Mouse (Mus musculus) 3T3-L1 (cell line): ENCODE data around the gene Rasgrf1.
A peak's percentile ranks its signal among the peaks of the same experiment; 100 is the strongest.

Experiments used
- DNase-seq: peaks from one replicate; pipeline ENCODE4 v3.0.0-alpha.2; 2015; ENCODE audit warnings: low read depth, low spot score

The Rasgrf1 gene

DNA sequence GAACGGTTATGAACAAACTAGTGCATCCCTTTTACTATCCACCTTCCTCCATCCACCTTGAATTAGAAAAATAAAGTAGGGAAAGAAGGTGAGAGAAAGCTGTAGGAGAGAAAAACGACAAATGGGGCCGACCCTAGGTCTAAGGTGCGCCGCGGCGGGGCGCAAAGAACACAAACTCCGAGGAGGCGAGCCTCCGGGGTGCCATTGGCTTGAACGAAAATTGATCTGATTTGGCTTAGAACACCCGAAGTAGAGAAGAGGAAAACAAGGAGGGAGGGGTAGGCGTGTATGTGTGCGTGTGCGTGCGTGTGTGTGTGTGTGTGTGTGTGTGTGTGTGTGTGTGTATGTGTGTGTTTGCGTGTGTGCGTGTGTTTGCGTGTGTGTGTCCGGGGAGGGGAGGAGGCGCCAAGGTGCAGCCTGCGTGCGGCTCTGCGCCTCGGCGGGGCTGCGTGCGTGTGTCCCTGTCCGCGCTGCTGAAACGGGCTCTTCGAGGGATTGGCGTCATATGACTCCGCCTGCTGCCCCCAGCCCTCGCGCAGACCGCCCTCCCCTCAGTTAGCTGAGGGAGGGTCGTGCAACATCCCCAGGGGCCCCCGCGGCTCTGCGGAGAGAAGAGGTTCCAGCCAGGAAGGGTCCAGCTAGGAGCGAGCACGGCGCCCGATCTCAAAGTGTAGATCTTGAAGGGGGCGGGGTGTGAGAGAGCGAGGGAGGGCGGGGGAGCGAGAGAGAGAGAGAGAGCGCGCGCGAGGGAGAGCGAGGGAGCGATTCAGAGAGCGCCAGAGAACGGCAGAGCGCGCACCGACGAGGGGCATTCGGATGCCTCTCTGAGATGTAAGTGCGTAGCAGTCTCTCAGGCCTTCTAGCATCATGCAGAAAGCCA is at the start of gene Rasgrf1:
Gene Rasgrf1, plus strand, starts transcription at position 778 of the 880 bp plus-strand sequence.
- DNase-seq: no peak

GRCm38 (mm10) chr9:89860145-89860544 is 49.6 kb upstream of the Rasgrf1 start:
- no peak for DNase-seq

GRCm38 (mm10) chr9:89860584-89860983 is 49.1 kb upstream of the Rasgrf1 start:
- no peak for DNase-seq

DNA sequence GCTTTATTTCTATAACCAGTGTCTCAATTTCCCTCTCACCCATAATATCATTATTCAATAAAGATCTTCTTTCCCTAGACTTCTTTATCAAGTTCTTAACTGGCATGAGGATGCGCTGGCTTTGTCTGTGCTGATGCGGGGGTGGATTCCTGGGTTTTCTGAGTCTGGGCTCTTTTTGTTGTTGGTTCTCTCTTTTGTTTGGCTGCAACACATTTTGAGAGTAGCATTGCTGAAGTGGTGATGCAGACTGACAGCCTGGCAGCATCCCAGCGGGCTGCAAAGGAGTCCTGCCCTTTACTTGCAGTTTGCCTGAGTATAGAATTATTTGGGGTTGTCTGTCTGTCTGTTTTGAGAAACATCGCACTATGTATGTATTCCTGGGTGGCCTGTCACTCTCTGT is 42.6 kb upstream of the Rasgrf1 start:
- DNase-seq: no peak

- no peak for DNase-seq
Measured at GRCm38 (mm10) chr9:89868093-89868729, 41.5 kb upstream of the Rasgrf1 start.

DNA sequence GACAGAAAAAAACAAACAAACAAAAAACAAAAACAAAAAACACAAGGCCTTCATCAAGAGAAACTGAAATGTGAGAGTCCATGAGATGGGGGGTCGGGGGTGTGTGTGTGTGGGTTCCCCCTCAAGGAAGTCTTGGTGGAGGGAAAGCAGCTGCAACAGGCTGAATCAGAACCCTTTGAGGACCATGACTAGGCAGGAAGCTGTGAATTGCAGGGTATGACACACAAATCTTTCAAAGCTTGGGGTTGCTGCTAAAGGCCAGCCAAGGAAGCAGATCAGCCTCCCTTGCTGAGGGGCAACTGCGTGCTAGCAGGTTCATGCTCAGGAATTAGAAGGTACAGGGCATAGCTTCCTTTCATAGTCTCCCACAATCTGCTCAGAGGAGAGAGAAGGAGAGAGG is 40.1 kb upstream of the Rasgrf1 start:
- peak; percentile 51 for DNase-seq

DNA sequence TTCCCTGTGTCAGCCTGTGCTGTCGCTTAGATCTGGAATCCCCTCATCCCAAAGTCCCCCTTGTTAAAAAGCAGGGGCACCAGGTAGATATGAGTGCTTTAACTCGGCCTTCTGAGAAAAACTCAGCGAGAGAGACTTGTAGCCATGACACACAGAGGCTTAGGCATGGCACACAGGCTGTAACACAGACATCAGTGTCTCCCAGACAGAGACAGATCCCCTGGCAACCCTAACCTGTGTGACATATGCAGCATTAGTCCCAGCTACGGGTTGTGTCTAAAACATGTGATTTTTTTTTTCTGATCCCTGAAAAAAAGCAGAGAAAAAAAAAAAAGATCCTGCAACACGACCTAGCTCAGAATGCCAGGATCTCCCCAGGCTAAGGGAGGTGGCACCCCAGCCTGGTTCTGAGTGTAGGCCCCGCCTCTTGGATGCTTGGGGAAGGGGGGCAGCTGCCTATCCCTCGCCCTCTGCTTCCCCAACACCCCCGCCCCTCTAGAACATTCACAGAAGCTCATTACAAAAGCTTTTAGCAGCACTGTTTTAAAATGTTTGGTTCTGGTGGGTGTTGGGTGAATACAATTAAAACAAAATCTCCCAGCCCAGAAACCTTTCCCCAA is 39.1 kb upstream of the Rasgrf1 start:
- DNase-seq: peak; percentile 19

DNA sequence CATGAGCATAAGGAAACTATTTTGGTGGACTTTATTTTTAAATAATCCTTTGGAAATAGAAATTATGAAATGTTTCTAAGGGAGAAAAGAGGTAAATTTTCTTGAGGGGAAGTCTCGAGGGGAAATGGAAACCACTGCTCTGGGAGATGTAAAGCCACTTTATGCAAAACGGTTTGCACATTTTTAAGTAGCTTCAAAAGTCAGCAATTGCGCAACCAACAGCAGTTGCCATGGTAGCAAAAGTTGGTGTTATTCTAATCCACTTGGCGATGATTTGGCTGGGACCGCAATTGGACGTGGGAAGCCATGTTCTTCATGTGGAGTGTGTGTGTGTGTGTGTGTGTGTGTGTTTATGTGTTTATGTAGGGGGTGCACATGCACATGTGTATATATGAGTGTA is 37.6 kb upstream of the Rasgrf1 start:
- DNase-seq: peak; percentile 43

GRCm38 (mm10) chr9:89874434-89874833 is 35.3 kb upstream of the Rasgrf1 start:
- DNase-seq: peak; percentile 94

DNA sequence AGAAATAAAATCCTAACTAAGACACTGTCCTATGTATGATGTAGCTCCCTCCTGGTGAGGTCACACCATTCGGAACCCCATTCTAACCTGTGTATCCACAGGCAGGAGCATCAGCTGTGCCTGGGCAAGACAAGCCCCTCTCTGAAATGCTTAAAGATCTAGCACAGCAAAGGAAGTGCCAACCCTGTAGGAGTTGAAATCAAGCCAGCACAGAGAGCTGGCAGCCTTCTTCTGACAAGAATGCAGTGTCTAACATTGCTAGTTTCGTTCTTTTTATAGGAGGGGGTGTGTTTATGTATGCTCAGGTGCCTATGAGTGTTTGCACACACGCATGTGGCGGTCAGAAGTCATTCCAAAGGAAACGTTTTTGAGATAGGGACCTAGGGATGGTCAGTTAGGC is 34.2 kb upstream of the Rasgrf1 start:
- DNase-seq: no peak

GRCm38 (mm10) chr9:89878471-89879020 is 31.2 kb upstream of the Rasgrf1 start:
- DNase-seq: no peak

GRCm38 (mm10) chr9:89879574-89879973 is 30.1 kb upstream of the Rasgrf1 start:
- DNase-seq: no peak

DNA sequence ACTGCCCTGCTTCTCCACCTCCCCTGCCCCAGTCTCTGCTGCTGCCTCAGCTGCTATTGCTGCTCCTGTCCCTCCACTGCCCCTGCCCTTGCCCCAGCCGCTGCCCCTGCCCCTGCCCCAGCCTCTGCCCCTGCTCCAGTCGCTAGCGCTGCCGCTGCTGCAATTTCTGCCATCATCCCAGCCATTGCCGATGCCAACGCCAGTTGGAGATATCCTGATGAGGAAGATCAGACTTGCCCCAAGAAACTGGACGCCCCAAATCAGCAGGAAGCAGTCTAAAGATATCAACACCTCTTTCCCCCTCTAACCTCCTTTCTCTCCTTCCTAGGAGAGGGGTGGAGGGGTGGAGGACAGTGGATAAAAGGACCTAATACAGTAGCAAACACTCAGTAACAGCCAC is 28.2 kb upstream of the Rasgrf1 start:
- no peak for DNase-seq

- DNase-seq: no peak
Measured at GRCm38 (mm10) chr9:89882583-89882982, 27.1 kb upstream of the Rasgrf1 start.

DNA sequence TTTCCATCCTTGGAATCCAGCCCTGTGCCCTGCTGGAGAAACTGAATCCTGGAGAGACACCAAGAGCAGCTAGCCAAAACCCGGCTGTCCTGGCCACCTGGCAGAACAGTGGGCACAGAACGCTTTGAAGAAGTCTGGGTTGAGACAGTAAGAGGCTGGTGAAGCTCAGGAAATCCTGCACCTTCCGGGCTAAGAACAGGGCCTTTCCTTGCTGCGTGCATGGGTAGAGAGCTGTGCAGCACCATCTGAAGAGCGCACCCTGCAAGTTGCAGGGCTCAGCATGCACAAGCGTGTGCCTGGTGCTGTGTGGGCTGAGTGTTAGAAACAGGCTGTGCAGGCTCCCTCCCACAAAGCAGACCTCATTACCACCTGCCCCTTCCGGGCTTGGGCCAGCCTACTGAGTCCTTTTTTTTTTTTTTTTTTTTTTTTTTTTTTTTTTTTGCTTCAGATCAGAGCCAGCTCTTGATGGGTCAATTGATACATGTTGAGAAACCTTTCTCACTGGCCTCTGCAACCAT is 23.9 kb upstream of the Rasgrf1 start:
- DNase-seq: no peak

DNA sequence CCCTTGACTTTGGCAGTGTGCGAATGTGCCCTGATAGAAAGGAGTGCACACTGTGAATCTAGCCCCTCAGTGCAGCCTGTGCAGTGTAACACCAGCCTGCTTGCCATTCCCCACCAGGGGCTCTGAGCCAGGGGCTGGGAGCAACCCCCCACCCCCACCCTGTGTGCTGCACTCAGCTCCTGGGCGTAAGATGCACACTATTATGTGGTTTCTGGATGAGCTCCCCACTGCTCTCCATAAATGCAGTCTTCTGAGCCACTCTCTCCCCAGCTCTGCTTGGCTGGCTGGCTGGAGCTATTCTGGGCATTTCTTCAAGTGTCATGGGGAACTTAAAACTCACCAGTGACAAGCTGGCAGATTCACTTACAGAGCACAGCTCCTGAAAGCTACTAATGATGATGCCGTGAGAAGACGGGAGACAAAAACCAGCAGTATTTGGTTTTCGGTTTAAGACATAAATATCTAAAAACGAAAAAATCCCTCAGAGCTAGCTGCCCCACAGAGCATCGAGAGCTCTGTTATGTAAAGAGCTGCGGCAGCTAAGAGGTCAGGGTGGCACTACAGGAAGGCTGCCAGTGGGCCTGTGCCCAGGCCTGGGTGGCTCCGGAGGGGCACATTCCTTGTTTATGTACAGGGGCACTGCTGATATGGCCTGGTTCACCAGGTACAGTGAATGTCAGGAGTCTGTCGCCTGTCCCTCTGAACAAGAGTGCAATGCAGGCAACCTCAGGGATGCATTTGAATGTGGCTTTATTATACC is 18.0 kb upstream of the Rasgrf1 start:
- DNase-seq: no peak

- DNase-seq: peak; percentile 27
Measured at GRCm38 (mm10) chr9:89892540-89893188, 17.0 kb upstream of the Rasgrf1 start.

DNA sequence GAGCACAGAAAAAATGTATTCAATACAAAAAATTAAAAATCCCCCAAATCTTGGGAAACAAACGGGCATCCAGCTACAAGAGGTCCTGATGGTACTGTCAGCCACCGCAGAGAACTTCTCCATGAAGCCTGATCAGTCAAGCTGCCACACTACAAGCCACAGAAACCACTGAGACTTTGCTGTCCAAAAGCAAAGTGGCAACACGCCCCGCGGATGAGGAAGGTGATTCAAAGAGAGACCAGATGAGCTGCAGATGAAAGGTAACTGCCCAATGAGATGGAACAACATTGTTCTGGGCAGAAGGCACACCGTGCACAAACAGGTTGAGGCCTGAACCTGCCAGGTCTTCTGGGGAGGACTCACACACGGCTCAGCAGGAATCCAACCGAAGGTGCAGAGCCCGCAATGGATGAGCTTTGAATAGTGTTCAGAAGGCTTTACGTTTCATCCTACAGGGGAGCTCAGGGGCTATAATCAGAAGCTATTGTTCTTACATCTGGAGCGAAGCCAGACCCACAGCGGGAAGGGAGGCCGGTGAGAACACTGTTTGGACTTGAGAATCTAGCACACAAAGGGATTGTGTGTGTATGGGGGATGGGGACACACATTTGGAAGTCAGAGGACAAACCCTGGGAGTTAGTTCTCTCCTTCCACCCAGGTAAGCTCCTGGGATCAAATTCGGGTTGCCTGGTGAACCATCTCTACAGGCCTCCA is 9.4 kb upstream of the Rasgrf1 start:
- no peak for DNase-seq

- DNase-seq: peak; percentile 34
Measured at GRCm38 (mm10) chr9:89901184-89901583, 8.5 kb upstream of the Rasgrf1 start.

DNA sequence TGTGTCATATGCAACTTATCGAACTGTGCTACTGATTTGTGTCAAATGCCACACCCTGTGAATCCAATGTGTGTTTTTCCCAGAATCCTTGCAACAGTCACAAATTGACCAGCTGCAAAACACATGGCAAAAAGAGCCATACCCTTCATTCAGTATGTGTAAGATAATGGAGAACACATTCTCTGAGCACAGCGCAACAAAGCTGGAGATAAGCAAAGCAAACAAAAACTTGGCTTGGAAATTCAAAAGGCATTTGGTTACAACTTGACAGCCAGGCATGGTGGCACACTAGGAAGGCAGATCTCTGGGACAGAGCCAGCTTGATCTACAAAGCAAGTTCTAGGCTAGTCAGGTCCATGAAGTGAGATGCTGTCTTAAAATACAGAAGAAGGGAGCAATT is 6.9 kb upstream of the Rasgrf1 start:
- DNase-seq: peak; percentile 53
